Mouse (Mus musculus): ENCODE measurements around the gene Notum. TPM values are rescaled to one million over a fixed set of nuclear protein-coding genes. Genes with fewer than 3 reads are reported as not detected.

The Notum gene
- total and polyA plus RNA-seq, 2 experiments from 2014 or later = 0.08 to 0.27 TPM

DNA sequence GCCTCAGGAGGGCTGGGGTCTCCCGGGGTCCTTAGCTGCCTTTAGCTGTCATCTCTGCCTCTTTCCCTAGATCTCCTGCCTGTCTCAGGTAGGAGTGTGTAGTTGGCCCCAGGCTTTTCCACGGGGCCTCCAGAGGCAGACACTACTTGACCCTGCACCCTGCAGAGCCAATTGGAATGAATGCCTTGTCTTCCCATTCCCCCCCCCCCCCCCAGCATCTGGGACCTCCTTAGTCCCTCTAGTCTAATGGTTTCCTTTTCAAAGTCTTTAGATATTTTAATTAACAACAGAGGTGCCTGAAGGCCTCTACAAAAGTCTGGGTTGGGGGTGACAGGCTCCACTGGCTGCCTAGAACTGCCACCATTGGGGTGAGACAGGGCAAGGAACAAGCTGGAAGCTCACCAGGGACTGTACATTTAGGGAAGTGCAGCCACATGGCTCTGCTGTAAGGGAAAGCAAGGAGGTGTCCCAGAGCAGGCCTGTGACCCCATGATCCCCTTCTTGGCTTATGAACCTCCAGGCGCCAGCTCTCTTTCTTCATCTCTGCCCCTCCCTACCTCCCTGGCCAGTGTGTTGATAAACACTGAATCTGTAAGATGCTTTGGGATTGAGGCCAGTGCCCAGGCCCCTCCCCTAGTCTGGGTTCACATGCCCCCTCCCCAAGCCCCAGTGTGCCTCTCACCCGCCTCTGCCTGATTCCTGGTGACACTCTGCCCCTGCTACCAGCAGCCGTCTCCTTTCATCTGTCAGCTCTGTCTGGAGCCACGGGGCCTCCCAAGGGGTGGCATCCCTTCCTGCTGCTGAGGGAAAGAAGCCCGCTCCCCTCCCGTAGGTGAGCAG, 43.7 kb upstream of the Notum start:
- DNase-seq (ENCODE audit: low spot score) (no peak), ATAC-seq (ENCODE audit: insufficient read depth, low read depth) (no peak)
- H3K9ac ChIP-seq (replicated peaks; ENCODE audit: low read depth, low read length) = no peak overlapping the region
- TF ChIP-seq EP300 (IDR thresholded peaks at IDR 0.05; ENCODE audit: low read depth) (no peak), CTCF (IDR thresholded peaks at IDR 0.05; ENCODE audit: low read depth) (no peak)
- no peaks in the 10 kb centered on the region for H3K9me3 ChIP-seq (replicated peaks; ENCODE audit: control insufficient read depth, low read length)
- H3K36me3 ChIP-seq (replicated peaks; ENCODE audit: control insufficient read depth, insufficient read depth, low read length) = peaks cover 38% of the 10 kb centered on the region; the same call in 1 of the 2 replicates
- H3K4me1 ChIP-seq (ENCODE audit: control insufficient read depth, insufficient read depth) = peaks cover 18% of the 10 kb centered on the region
- peak overlapping the region; percentile 20; the same call in 1 of the 2 replicates for H3K27ac ChIP-seq (ENCODE audit: low read depth)
- WGBS = 45% methylated on average over 8 of the region's 8 CpGs
- no peak overlapping the region for H3K4me2 ChIP-seq (ENCODE audit: low read depth, low read length)
- H3K4me3 ChIP-seq (ENCODE audit: low read depth, low read length) = no peak overlapping the region
- H3K27me3 ChIP-seq (ENCODE audit: control insufficient read depth, insufficient read depth, low read length) = no peaks in the 10 kb centered on the region

DNA sequence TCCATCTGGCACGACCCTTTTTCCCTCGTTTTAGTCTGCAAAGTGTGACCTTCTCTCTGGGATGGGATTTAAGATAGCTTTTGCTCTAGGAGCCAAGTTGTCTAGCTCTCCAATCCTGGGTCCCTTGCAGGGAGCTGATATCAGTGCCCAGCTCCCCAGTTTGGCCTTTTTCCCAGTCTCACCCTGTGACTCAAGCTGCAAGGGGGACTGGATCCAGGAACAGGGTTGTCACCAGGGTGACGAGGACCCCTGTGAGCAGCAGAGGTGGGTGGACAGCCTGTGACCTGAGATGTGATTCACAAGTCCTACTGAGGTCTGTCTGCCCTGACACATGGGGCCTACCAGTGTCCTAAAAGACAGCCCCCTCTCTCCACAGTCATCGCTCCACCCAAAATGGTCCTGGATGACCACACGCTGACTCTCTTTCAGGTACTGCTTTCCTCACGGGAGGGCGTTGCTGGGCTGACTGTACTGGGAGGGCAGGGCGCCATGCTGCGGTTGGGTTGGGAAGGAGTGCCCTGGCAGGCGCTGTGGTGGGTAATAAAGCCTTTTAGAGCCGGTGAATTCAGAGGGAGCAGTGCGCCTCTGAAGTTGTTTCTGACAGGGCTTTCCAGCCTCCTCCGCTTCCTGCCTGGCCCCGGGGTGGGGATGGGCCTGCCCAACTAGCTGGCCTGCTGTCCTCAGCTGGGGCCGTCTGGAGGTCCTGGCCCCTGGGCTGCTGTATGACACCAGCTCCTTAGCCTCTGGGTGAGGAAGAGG, 42.9 kb upstream of the Notum start:
- Histone ChIP-seq H3K27me3 (ENCODE audit: control insufficient read depth, insufficient read depth, low read length) (no peaks in the 10 kb centered on the region), H3K36me3 (replicated peaks; ENCODE audit: control insufficient read depth, insufficient read depth, low read length) (peaks cover 36% of the 10 kb centered on the region; the same call in 1 of the 2 replicates), H3K4me2 (ENCODE audit: low read depth, low read length) (no peak overlapping the region), H3K4me3 (ENCODE audit: low read depth, low read length) (no peak overlapping the region), H3K9me3 (replicated peaks; ENCODE audit: control insufficient read depth, low read length) (no peaks in the 10 kb centered on the region), H3K27ac (ENCODE audit: low read depth) (peak overlapping the region; percentile 43; the same call in 1 of the 2 replicates), H3K9ac (replicated peaks; ENCODE audit: low read depth, low read length) (no peak overlapping the region), H3K4me1 (ENCODE audit: control insufficient read depth, insufficient read depth) (peaks cover 18% of the 10 kb centered on the region)
- TF ChIP-seq EP300 (IDR thresholded peaks at IDR 0.05; ENCODE audit: low read depth) (no peak), CTCF (IDR thresholded peaks at IDR 0.05; ENCODE audit: low read depth) (no peak)
- 46% methylated on average over 15 of the region's 15 CpGs for whole genome bisulfite sequencing
- ATAC-seq (ENCODE audit: insufficient read depth, low read depth) (peak; percentile 43), DNase-seq (ENCODE audit: low spot score) (peak; percentile 61)

DNA sequence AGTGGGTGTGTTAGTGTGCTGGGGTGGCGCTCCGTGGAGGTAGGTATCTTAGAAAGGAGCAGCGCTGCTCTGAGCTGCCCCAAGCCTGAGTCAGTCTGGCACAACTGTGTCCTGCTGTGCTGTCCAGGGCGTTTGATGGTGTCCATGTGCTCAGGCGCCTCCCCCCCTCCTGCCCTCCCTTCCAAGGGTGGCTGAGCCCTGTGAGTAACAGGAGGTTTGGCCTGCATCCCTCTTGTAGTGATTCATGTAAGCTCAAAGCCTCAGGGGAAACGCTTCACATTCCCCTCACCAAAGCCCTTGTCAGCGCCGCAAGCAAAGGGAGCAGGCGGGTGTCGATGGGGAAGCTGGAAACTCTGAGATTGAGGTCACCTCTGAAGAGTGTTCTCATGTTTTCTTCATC, 36.8 kb upstream of the Notum start:
- Histone ChIP-seq H3K27me3 (ENCODE audit: control insufficient read depth, insufficient read depth, low read length) (no peaks in the 10 kb centered on the region), H3K4me1 (ENCODE audit: control insufficient read depth, insufficient read depth) (peaks cover 22% of the 10 kb centered on the region), H3K9ac (replicated peaks; ENCODE audit: low read depth, low read length) (no peak overlapping the region), H3K9me3 (replicated peaks; ENCODE audit: control insufficient read depth, low read length) (no peaks in the 10 kb centered on the region), H3K4me3 (ENCODE audit: low read depth, low read length) (no peak overlapping the region), H3K36me3 (replicated peaks; ENCODE audit: control insufficient read depth, insufficient read depth, low read length) (peaks cover 36% of the 10 kb centered on the region), H3K27ac (ENCODE audit: low read depth) (peak overlapping the region; percentile 75), H3K4me2 (ENCODE audit: low read depth, low read length) (no peak overlapping the region)
- 14% methylated on average over 10 of the region's 10 CpGs for WGBS
- ATAC-seq (ENCODE audit: insufficient read depth, low read depth) = peak; percentile 89
- DNase-seq (ENCODE audit: low spot score) = peak; percentile 80
- TF ChIP-seq EP300 (IDR thresholded peaks at IDR 0.05; ENCODE audit: low read depth) = no peak
- no peak for TF ChIP-seq CTCF (IDR thresholded peaks at IDR 0.05; ENCODE audit: low read depth)

DNA sequence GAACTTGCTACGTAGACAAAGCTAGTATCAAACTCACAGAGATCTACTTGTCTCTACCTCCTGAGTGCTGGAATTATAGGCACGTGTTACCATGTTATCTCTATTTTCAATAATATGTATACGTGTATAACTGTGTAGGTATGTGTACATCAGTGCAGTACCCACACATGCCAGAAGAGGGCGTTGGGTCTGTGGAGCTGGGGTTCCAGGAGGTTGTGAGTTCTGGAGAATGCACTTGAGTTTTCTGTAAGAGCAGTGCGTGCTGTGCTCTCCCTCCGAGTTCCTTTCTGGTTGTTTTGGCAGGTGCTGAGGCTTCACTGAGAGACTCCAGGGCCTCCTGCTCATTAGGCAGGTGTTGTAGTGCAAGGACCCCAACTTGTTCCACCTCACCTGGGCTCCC, 35.6 kb upstream of the Notum start:
- peaks cover 33% of the 10 kb centered on the region for H3K4me1 ChIP-seq (ENCODE audit: control insufficient read depth, insufficient read depth)
- no peak overlapping the region for H3K27ac ChIP-seq (ENCODE audit: low read depth)

DNA sequence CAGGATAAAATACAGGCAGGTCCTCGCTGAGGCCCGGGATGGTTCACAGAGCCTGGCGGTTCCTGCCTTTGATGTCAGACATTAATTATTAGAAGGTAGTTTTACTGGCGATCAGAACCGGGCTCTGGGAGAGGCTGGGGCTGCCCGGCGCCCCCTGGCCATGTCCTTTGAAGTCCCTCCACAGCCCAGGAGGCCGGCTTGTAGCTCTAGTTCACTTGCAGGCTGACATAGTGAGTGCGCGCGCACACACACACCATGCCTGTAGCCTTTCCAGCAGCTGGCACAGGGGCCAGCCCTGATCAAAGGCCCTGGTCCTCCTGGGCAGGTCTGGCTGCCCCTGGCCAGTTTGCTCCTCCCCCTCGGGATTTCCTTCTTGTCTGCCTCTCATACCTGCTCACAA, 34.7 kb upstream of the Notum start:
- peaks cover 19% of the 10 kb centered on the region for H3K36me3 ChIP-seq (replicated peaks; ENCODE audit: control insufficient read depth, insufficient read depth, low read length)
- no peaks in the 10 kb centered on the region for H3K9me3 ChIP-seq (replicated peaks; ENCODE audit: control insufficient read depth, low read length)
- H3K4me2 ChIP-seq (ENCODE audit: low read depth, low read length) = no peak overlapping the region
- no peak overlapping the region; the same call in 1 of the 2 replicates for H3K9ac ChIP-seq (replicated peaks; ENCODE audit: low read depth, low read length)
- no peak for TF ChIP-seq CTCF (IDR thresholded peaks at IDR 0.05; ENCODE audit: low read depth)
- no peak for TF ChIP-seq EP300 (IDR thresholded peaks at IDR 0.05; ENCODE audit: low read depth)
- no peak for ATAC-seq (ENCODE audit: insufficient read depth, low read depth)
- no peaks in the 10 kb centered on the region for H3K27me3 ChIP-seq (ENCODE audit: control insufficient read depth, insufficient read depth, low read length)
- 63% methylated on average over 12 of the region's 12 CpGs for WGBS
- H3K27ac ChIP-seq (ENCODE audit: low read depth) = 0 out of 2 replicates have a peak overlapping the region, but pooled peaks have one; percentile 13
- peaks cover 33% of the 10 kb centered on the region for H3K4me1 ChIP-seq (ENCODE audit: control insufficient read depth, insufficient read depth)
- H3K4me3 ChIP-seq (ENCODE audit: low read depth, low read length) = no peak overlapping the region
- no peak for DNase-seq (ENCODE audit: low spot score)

More for the DNA sequence above, 35.6 kb upstream of the Notum start:
- peaks cover 28% of the 10 kb centered on the region for H3K36me3 ChIP-seq (replicated peaks; ENCODE audit: control insufficient read depth, insufficient read depth, low read length)
- no peak overlapping the region for H3K4me3 ChIP-seq (ENCODE audit: low read depth, low read length)
- ATAC-seq (ENCODE audit: insufficient read depth, low read depth) = no peak
- DNase-seq (ENCODE audit: low spot score) = no peak
- WGBS = 91% methylated on average over 6 of the region's 6 CpGs
- H3K9ac ChIP-seq (replicated peaks; ENCODE audit: low read depth, low read length) = no peak overlapping the region
- no peaks in the 10 kb centered on the region for H3K9me3 ChIP-seq (replicated peaks; ENCODE audit: control insufficient read depth, low read length)
- TF ChIP-seq CTCF (IDR thresholded peaks at IDR 0.05; ENCODE audit: low read depth) (peak; percentile 20; the same call in 1 of the 2 replicates), EP300 (IDR thresholded peaks at IDR 0.05; ENCODE audit: low read depth) (no peak)
- H3K27me3 ChIP-seq (ENCODE audit: control insufficient read depth, insufficient read depth, low read length) = no peaks in the 10 kb centered on the region
- no peak overlapping the region for H3K4me2 ChIP-seq (ENCODE audit: low read depth, low read length)

All from heart, postnatal 0 days (tissue).